Mouse (Mus musculus): ENCODE data around the gene Cd300e. TPM values are rescaled to one million over a fixed set of nuclear protein-coding genes. Genes with fewer than 3 reads are reported as not detected.
"Not testable (repeated sequence)": the region's sequence is repeated elsewhere in the genome, so short reads cannot be mapped to it uniquely, and the experiment has no call there.

Cd300e gene
- polyA plus RNA-seq, 1 experiment from 2014 or later: 0.10 TPM

DNA sequence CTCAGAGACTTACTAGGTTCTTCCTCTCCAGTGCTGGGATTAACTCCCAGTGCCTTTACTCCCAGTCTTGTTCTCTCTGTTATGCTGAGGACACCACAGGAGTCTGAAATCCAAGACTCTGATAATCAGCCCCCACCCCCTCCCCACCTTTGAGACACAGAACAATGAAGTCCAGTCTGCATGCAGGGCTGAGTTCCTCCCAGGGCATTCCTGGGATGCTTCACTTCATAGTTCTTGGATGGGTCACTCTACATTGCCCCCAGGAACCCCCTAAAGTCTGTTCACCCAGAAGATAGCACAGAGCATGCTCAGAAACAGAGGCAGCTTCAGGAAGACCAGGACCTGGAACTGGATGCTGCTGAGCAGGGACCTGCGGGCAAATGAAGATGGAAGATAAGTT is 9.0 kb downstream of the Cd300e start:
- 90% methylated on average over 1 of the region's 1 CpGs for WGBS
- Histone ChIP-seq H3K27ac (no peak overlapping the region), H3K4me1 (no peaks in the 10 kb centered on the region), H3K36me3 (no peaks in the 10 kb centered on the region), H3K27me3 (no peaks in the 10 kb centered on the region), H3K4me2 (replicated peaks) (no peak overlapping the region), H3K9me3 (no peaks in the 10 kb centered on the region), H3K4me3 (no peak overlapping the region), H3K9ac (no peak overlapping the region)
- no peak for ATAC-seq (ENCODE audit: insufficient number of reproducible peaks, insufficient read depth, low FRiP score, low TSS enrichment)

- Histone ChIP-seq H3K27me3 (no peaks in the 10 kb centered on the region), H3K9ac (no peak overlapping the region), H3K4me1 (no peaks in the 10 kb centered on the region), H3K4me2 (replicated peaks) (no peak overlapping the region), H3K27ac (no peak overlapping the region), H3K4me3 (no peak overlapping the region), H3K36me3 (no peaks in the 10 kb centered on the region), H3K9me3 (no peaks in the 10 kb centered on the region)
- WGBS: 2% methylated on average over 9 of the region's 9 CpGs
- no peak for ATAC-seq (ENCODE audit: insufficient number of reproducible peaks, insufficient read depth, low FRiP score, low TSS enrichment)
These were observed 9.8 kb downstream of the Cd300e start for GRCm38 (mm10) chr11:115052206-115052605.

DNA sequence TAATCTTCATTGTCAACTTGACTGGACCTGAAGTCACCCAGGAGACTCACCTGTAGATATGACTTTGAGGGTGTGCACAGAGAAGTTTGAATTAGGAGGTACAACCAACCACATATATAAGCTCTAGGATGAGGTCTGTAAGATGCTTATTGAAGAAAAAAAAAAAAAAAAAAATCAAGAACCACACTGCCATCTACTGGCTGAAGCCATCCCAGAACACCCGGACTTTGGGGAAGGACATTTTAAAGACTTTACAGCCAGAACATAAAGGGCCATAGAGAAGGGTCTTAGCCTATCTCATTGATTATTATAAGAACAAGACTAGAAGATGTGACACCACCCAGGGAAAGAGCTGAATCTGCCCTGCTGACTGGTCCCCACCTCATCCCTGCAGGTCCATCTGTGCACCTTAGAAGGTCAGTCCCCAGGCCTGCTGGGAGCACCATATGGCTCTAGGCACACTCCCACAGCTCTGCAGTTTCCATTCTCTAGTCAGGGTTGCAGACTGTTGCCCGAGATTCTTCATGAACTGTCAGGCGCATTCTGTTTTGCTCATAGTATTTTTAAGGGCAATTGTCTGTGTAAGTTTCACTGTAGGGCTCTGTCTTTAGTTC is 12.6 kb downstream of the Cd300e start:
- Histone ChIP-seq H3K4me1 (no peaks in the 10 kb centered on the region), H3K4me3 (no peak overlapping the region), H3K9me3 (no peaks in the 10 kb centered on the region), H3K9ac (no peak overlapping the region), H3K27me3 (no peaks in the 10 kb centered on the region), H3K36me3 (no peaks in the 10 kb centered on the region), H3K27ac (no peak overlapping the region), H3K4me2 (replicated peaks) (no peak overlapping the region)
- no peak for ATAC-seq (ENCODE audit: insufficient number of reproducible peaks, insufficient read depth, low FRiP score, low TSS enrichment)
- WGBS: 51% methylated on average over 3 of the region's 3 CpGs

GRCm38 (mm10) chr11:115048259-115048658 is 13.7 kb downstream of the Cd300e start, which contains the start of gene Cd300ld3:
TSS of gene Cd300ld3 (minus strand) at chr11:115048409.
- Histone ChIP-seq H3K27ac (no peak within 1 kb of the TSS), H3K9me3 (no peaks in the 10 kb centered on the region), H3K9ac (no peak within 1 kb of the TSS), H3K27me3 (no peaks in the 10 kb centered on the region), H3K4me3 (no peak within 1 kb of the TSS), H3K36me3 (no peaks in the 10 kb centered on the region), H3K4me2 (replicated peaks) (no peak within 1 kb of the TSS), H3K4me1 (no peaks in the 10 kb centered on the region)
- ATAC-seq (ENCODE audit: insufficient number of reproducible peaks, insufficient read depth, low FRiP score, low TSS enrichment): no peak
- 74% methylated on average over 2 of the region's 2 CpGs for WGBS

GRCm38 (mm10) chr11:115037669-115038068 is 24.3 kb downstream of the Cd300e start, which contains the start of gene Cd300ld5:
TSS of gene Cd300ld5 (minus strand) at chr11:115037769.
- not testable (repeated sequence) for H3K9ac ChIP-seq; H3K4me3 ChIP-seq; H3K9me3 ChIP-seq; H3K27ac ChIP-seq; H3K4me1 ChIP-seq; H3K4me2 ChIP-seq (replicated peaks); H3K27me3 ChIP-seq; H3K36me3 ChIP-seq; ATAC-seq (ENCODE audit: insufficient number of reproducible peaks, insufficient read depth, low FRiP score, low TSS enrichment)
- WGBS: no CpG with 5 or more reads among the region's 6 CpGs

DNA sequence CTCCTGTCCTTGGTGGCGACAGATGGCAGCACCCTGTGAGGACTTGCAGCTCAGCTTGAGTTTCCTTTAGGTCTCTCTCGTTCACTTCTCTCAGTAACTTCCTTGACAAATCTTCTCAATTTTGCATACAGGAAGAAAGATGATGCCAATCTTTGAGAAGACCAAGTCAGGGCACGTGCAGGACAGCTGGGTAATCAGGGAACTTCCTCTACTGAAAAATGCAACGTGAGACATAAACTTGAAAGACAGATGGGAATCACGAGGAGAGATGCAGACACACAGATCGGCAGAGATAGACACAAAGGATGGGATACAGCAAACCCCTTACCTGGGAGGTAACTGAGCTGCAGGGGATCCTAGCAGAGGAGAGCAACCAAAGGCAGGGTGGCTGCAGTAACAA is 35.1 kb downstream of the Cd300e start, which contains the start of gene Cd300ld4:
TSS of gene Cd300ld4 (minus strand) at position 101 of the 400 bp plus-strand sequence.
- H3K4me2 ChIP-seq (replicated peaks); H3K27me3 ChIP-seq; H3K4me3 ChIP-seq; ATAC-seq (ENCODE audit: insufficient number of reproducible peaks, insufficient read depth, low FRiP score, low TSS enrichment); H3K9me3 ChIP-seq; H3K4me1 ChIP-seq; H3K27ac ChIP-seq; H3K36me3 ChIP-seq; H3K9ac ChIP-seq: not testable (repeated sequence)
- WGBS: no CpG with 5 or more reads among the region's 6 CpGs

DNA sequence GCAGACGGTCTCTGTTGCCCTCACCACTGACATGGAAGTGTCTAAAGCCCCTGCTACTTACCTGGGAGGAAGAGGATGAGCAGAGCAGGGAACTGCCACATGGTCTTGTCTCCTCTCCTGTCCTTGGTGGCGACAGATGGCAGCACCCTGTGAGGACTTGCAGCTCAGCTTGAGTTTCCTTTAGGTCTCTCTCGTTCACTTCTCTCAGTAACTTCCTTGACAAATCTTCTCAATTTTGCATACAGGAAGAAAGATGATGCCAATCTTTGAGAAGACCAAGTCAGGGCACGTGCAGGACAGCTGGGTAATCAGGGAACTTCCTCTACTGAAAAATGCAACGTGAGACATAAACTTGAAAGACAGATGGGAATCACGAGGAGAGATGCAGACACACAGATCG is 45.9 kb downstream of the Cd300e start, which contains the start of gene Cd300ld2:
TSS of gene Cd300ld2 (minus strand) at position 101 of the 400 bp plus-strand sequence.
- H3K36me3 ChIP-seq; H3K4me3 ChIP-seq; H3K27me3 ChIP-seq; H3K9ac ChIP-seq; H3K4me1 ChIP-seq; ATAC-seq (ENCODE audit: insufficient number of reproducible peaks, insufficient read depth, low FRiP score, low TSS enrichment); H3K9me3 ChIP-seq; H3K27ac ChIP-seq; H3K4me2 ChIP-seq (replicated peaks): not testable (repeated sequence)
- WGBS: no CpG with 5 or more reads among the region's 7 CpGs

DNA sequence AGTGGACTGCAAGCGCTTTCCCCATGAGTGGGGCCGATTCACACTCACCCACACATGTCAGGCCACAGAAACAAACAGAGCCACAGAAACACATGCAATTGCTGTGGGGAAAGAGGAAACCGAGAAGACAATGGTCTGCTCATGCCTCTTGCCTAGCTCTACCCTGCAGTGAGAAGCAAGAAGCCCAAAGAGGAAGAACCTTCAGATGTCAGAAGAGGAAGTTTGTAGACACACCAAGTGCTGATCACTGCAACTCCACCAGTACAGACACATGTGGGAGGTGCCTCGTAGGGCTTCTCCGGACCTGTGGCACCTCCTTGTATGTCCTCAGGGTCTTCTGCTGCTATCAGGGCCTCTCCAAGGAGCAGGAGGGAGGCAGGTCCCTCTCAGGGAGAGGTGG is 57.9 kb downstream of the Cd300e start:
- Histone ChIP-seq H3K9ac (no peak overlapping the region), H3K9me3 (no peaks in the 10 kb centered on the region), H3K4me1 (no peaks in the 10 kb centered on the region), H3K27ac (no peak overlapping the region), H3K27me3 (peaks cover 3% of the 10 kb centered on the region; the same call in 1 of the 2 replicates), H3K36me3 (no peaks in the 10 kb centered on the region), H3K4me2 (replicated peaks) (no peak overlapping the region), H3K4me3 (no peak overlapping the region)
- ATAC-seq (ENCODE audit: insufficient number of reproducible peaks, insufficient read depth, low FRiP score, low TSS enrichment): no peak
- WGBS: 82% methylated on average over 5 of the region's 5 CpGs

Other genes with a start within 250 kb of the Cd300e start
- gene Gprc5c, start 211.0 kb downstream of the Cd300e start, polyA plus RNA-seq (2016; fragmentation: Nextera tagmentation; extraction: Ambion mirVana): 55.7 and 56.3 TPM in 2 replicates
- 0.87 and 1.5 TPM in 2 replicates for gene Cd300a, start 172.1 kb downstream of the Cd300e start, polyA plus RNA-seq (2016; fragmentation: Nextera tagmentation; extraction: Ambion mirVana)
- 0.36 TPM in 1 of 2 replicates, not detected in the other for gene Cd300lb, start 127.8 kb downstream of the Cd300e start, polyA plus RNA-seq (2016; fragmentation: Nextera tagmentation; extraction: Ambion mirVana)
- gene Cd300c, start 93.0 kb downstream of the Cd300e start, polyA plus RNA-seq (2016; fragmentation: Nextera tagmentation; extraction: Ambion mirVana): not detected in 2 replicates
- not detected in 2 replicates for gene Cd300ld, start 72.3 kb downstream of the Cd300e start, polyA plus RNA-seq (2016; fragmentation: Nextera tagmentation; extraction: Ambion mirVana)
- 0.95 and 0.97 TPM in 2 replicates for gene Cd300c2, start 60.3 kb downstream of the Cd300e start, polyA plus RNA-seq (2016; fragmentation: Nextera tagmentation; extraction: Ambion mirVana)
- gene Cd300ld2, start 46.0 kb downstream of the Cd300e start, polyA plus RNA-seq (2016; fragmentation: Nextera tagmentation; extraction: Ambion mirVana): not detected in 2 replicates
- gene Cd300ld4, start 35.2 kb downstream of the Cd300e start, polyA plus RNA-seq (2016; fragmentation: Nextera tagmentation; extraction: Ambion mirVana): not detected in 2 replicates
- not detected in 2 replicates for gene Cd300ld5, start 24.4 kb downstream of the Cd300e start, polyA plus RNA-seq (2016; fragmentation: Nextera tagmentation; extraction: Ambion mirVana)
- not detected in 2 replicates for gene Cd300ld3, start 13.8 kb downstream of the Cd300e start, polyA plus RNA-seq (2016; fragmentation: Nextera tagmentation; extraction: Ambion mirVana)
- gene Rab37, start 29.3 kb upstream of the Cd300e start, polyA plus RNA-seq (2016; fragmentation: Nextera tagmentation; extraction: Ambion mirVana): 1.9 and 2.1 TPM in 2 replicates
- 0.28 TPM in 1 of 2 replicates, not detected in the other for gene Cd300lf, start 71.8 kb upstream of the Cd300e start, polyA plus RNA-seq (2016; fragmentation: Nextera tagmentation; extraction: Ambion mirVana)
- gene Slc9a3r1, start 101.2 kb upstream of the Cd300e start, polyA plus RNA-seq (2016; fragmentation: Nextera tagmentation; extraction: Ambion mirVana): 34.6 and 35.4 TPM in 2 replicates
- gene Tmem104, start 125.3 kb upstream of the Cd300e start, polyA plus RNA-seq (2016; fragmentation: Nextera tagmentation; extraction: Ambion mirVana): 10.1 and 13.4 TPM in 2 replicates
- 21.8 and 23.7 TPM in 2 replicates for gene Nat9, start 125.7 kb upstream of the Cd300e start, polyA plus RNA-seq (2016; fragmentation: Nextera tagmentation; extraction: Ambion mirVana)
- gene Grin2c, start 205.1 kb upstream of the Cd300e start, polyA plus RNA-seq (2016; fragmentation: Nextera tagmentation; extraction: Ambion mirVana): 0.06 TPM in 1 of 2 replicates, not detected in the other
- 14.6 and 17.3 TPM in 2 replicates for gene Fdxr, start 214.9 kb upstream of the Cd300e start, polyA plus RNA-seq (2016; fragmentation: Nextera tagmentation; extraction: Ambion mirVana)
- 0.20 and 0.28 TPM in 2 replicates for gene Fads6, start 235.5 kb upstream of the Cd300e start, polyA plus RNA-seq (2016; fragmentation: Nextera tagmentation; extraction: Ambion mirVana)
- 0.19 TPM in 1 of 2 replicates, not detected in the other for gene Otop2, start 245.0 kb upstream of the Cd300e start, polyA plus RNA-seq (2016; fragmentation: Nextera tagmentation; extraction: Ambion mirVana)